9 mouse cellular contexts compared by ENCODE assay signal in genomic region chr8:121871833-121872440, GRCm38 (mm10). TPM values are rescaled to one million over a fixed set of nuclear protein-coding genes. Genes with fewer than 3 reads are reported as not detected.
A peak's percentile ranks its signal among the peaks of the same experiment; 100 is the strongest.
DNase-seq lines count a peak whose midpoint lies in the region; ATAC-seq and TF ChIP-seq lines count a peak whose summit lies in the region.
"Had no signal": no experiment of that assay in that cellular context is flagged by ENCODE, and none has a peak within 500 bp of the region (broad histone marks: within the 10 kb centered on the region; RNA-seq: fewer than 3 reads in every experiment).

No protein-coding gene starts in this region.

- peaks cover 9% of the 10 kb centered on the region; the same call in 1 of the 2 replicates for H3K27me3 ChIP-seq in heart, embryonic 15.5 days
- H3K27me3 ChIP-seq in heart, adult 2 months (ENCODE audit: control insufficient read depth, insufficient read depth, low read length): no peaks in the 10 kb centered on the region
- no peaks in the 10 kb centered on the region for H3K27me3 ChIP-seq in intestine, embryonic 16.5 days (replicated peaks; ENCODE audit: control insufficient read depth, insufficient read depth, low read length)
- H3K27me3 ChIP-seq in cerebellum, adult 2 months (ENCODE audit: control insufficient read depth, insufficient read depth, low read length): no peaks in the 10 kb centered on the region

- peak; percentile 25; the same call in 1 of the 2 replicates for ATAC-seq in heart, embryonic 15.5 days (replicated peaks; ENCODE audit: insufficient number of reproducible peaks, insufficient read depth, low FRiP score, low read depth)
- ATAC-seq in intestine, embryonic 16.5 days: peak; percentile 82

- H3K79me2 ChIP-seq in heart, adult 2 months (replicated peaks; ENCODE audit: control insufficient read depth, insufficient read depth, low read length): no peaks in the 10 kb centered on the region

- TF ChIP-seq POLR2A in heart, adult 2 months (IDR thresholded peaks at IDR 0.05; ENCODE audit: insufficient read depth, low read depth, low read length): no peak
- TF ChIP-seq POLR2A in cerebellum, adult 2 months (IDR thresholded peaks at IDR 0.05; ENCODE audit: borderline replicate concordance, insufficient read depth, low read length): no peak

- H3K4me3 ChIP-seq in heart, embryonic 15.5 days: no peak overlapping the region
- no peak overlapping the region for H3K4me3 ChIP-seq in heart, adult 2 months
- H3K4me3 ChIP-seq in intestine, embryonic 16.5 days (ENCODE audit: low read length): no peak overlapping the region
- H3K4me3 ChIP-seq in layer of hippocampus, adult 2 months: no peak overlapping the region
- no peak overlapping the region for H3K4me3 ChIP-seq in cerebellum, adult 2 months (replicated peaks; ENCODE audit: insufficient read depth, low read depth, low read length)
- H3K4me3 ChIP-seq in gastrocnemius, adult 2 months: no peak overlapping the region

- WGBS in heart, embryonic 15.5 days: 10% methylated on average over 10 of the region's 10 CpGs
- 21% methylated on average over 10 of the region's 10 CpGs for WGBS in heart, adult 2 months
- 18% methylated on average over 10 of the region's 10 CpGs for WGBS in intestine, embryonic 16.5 days
- 36% methylated on average over 10 of the region's 10 CpGs for WGBS in cerebellum, adult 2 months

- peak overlapping the region; percentile 15 for H3K4me2 ChIP-seq in heart, embryonic 15.5 days
- H3K4me2 ChIP-seq in intestine, embryonic 16.5 days (ENCODE audit: low read depth, low read length): peak overlapping the region; percentile 32

- H3K9ac ChIP-seq in heart, embryonic 15.5 days: 0 out of 2 replicates have a peak overlapping the region, but pooled peaks have one; percentile 16
- no peak overlapping the region for H3K9ac ChIP-seq in heart, adult 2 months (ENCODE audit: low read depth, low read length)
- H3K9ac ChIP-seq in intestine, embryonic 16.5 days (ENCODE audit: low read depth, low read length): peak overlapping the region; percentile 55

- H3K36me3 ChIP-seq in heart, embryonic 15.5 days: no peaks in the 10 kb centered on the region
- no peaks in the 10 kb centered on the region for H3K36me3 ChIP-seq in heart, adult 2 months (ENCODE audit: control insufficient read depth, insufficient read depth, low read length)
- H3K36me3 ChIP-seq in intestine, embryonic 16.5 days (ENCODE audit: control insufficient read depth, insufficient read depth, low read length): no peaks in the 10 kb centered on the region

- intact Hi-C loops in heart, adult 2 months (cut with DNase I): loop anchor here (5.0 kb wide), 1 partner anchor 55 kb away; no protein-coding TSS in a partner anchor
- intact Hi-C loops in gastrocnemius, adult 2 months (cut with DNase I): no loop called here

- TF ChIP-seq CTCF in heart, adult 2 months (IDR thresholded peaks at IDR 0.05): no peak
- no peak for TF ChIP-seq CTCF in layer of hippocampus, adult 2 months (conservative IDR thresholded peaks at IDR 0.05)
- TF ChIP-seq CTCF in cerebellum, adult 2 months (IDR thresholded peaks at IDR 0.05; ENCODE audit: borderline replicate concordance, insufficient read depth, low read depth, low read length): no peak
- TF ChIP-seq CTCF in gastrocnemius, adult 2 months (IDR thresholded peaks at IDR 0.05): no peak

- no peak for DNase-seq in heart, adult 2 months
- peak; percentile 24 for DNase-seq in urinary bladder, postnatal 14 days (ENCODE audit: low spot score)
- DNase-seq in urinary bladder, adult 2 months (ENCODE audit: low spot score): no peak
- no peak for DNase-seq in layer of hippocampus, adult 2 months (ENCODE audit: low spot score in 2 of 2)
- DNase-seq in cerebellum, adult 2 months: no peak
- DNase-seq in gastrocnemius, adult 2 months: no peak
- DNase-seq: lung, postnatal 10 days had no signal

- no peaks in the 10 kb centered on the region for H3K9me3 ChIP-seq in heart, embryonic 15.5 days (replicated peaks)
- H3K9me3 ChIP-seq in intestine, embryonic 16.5 days (ENCODE audit: control insufficient read depth, low read length): no peaks in the 10 kb centered on the region

- H3K4me1 ChIP-seq in heart, embryonic 15.5 days (replicated peaks): peaks cover 29% of the 10 kb centered on the region
- H3K4me1 ChIP-seq in heart, adult 2 months (ENCODE audit: control insufficient read depth, insufficient read depth, low read length): peaks cover 6% of the 10 kb centered on the region
- peaks cover 24% of the 10 kb centered on the region for H3K4me1 ChIP-seq in intestine, embryonic 16.5 days (ENCODE audit: control insufficient read depth, insufficient read depth, low read length)
- no peaks in the 10 kb centered on the region for H3K4me1 ChIP-seq in cerebellum, adult 2 months (ENCODE audit: control insufficient read depth, insufficient read depth, low read length)

- TF ChIP-seq EP300 in heart, adult 2 months (IDR thresholded peaks at IDR 0.05; ENCODE audit: insufficient read depth, low read depth, low read length): no peak

- no peak overlapping the region for H3K27ac ChIP-seq in heart, embryonic 15.5 days
- H3K27ac ChIP-seq in heart, adult 2 months: no peak overlapping the region
- peak overlapping the region; percentile 51 for H3K27ac ChIP-seq in intestine, embryonic 16.5 days (ENCODE audit: low read length)
- no peak overlapping the region for H3K27ac ChIP-seq in layer of hippocampus, adult 2 months
- H3K27ac ChIP-seq in cerebellum, adult 2 months (ENCODE audit: insufficient read depth, low read length): no peak overlapping the region
- H3K27ac ChIP-seq in gastrocnemius, adult 2 months: no peak overlapping the region

RNA-seq across cellular contexts. Expression of gene Slc7a5, which starts 35.6 kb away (rescaled TPM):
- polyA plus RNA-seq in heart, embryonic 15.5 days (2015; fragmentation: Nextera tagmentation; extraction: Ambion mirVana): 12.0 and 17.4 TPM in 2 replicates
- total RNA-seq in heart, adult 2 months (2021): 1 to 10 TPM; 3.1 to 4.6 TPM
- polyA plus RNA-seq in heart, adult 2 months (2012; rRNA removed): 5.0 and 5.2 TPM in 2 replicates
- 11.0 and 14.1 TPM in 2 replicates for polyA plus RNA-seq in urinary bladder, adult 2 months (2012; rRNA removed)
- polyA plus RNA-seq in intestine, embryonic 16.5 days (2015; fragmentation: Nextera tagmentation; extraction: Ambion mirVana): 11.6 and 12.5 TPM in 2 replicates
- 10 to 100 TPM; 66.5 to 68.7 TPM for total RNA-seq in layer of hippocampus, adult 2 months (2021)
- polyA plus RNA-seq in cerebellum, adult 2 months (2012; rRNA removed): 70.7 and 78.0 TPM in 2 replicates
- 1 to 10 TPM; 1.0 to 1.3 TPM for total RNA-seq in gastrocnemius, adult 2 months (2021)

RNA-seq across cellular contexts. Expression of gene Klhdc4, which starts 42.6 kb away (rescaled TPM):
- polyA plus RNA-seq in heart, embryonic 15.5 days (2015; fragmentation: Nextera tagmentation; extraction: Ambion mirVana): 18.7 and 27.6 TPM in 2 replicates
- total RNA-seq in heart, adult 2 months (2021): 10 to 100 TPM; 11.2 to 12.6 TPM
- polyA plus RNA-seq in heart, adult 2 months (2012; rRNA removed): 9.6 and 11.0 TPM in 2 replicates
- 19.7 and 20.5 TPM in 2 replicates for polyA plus RNA-seq in urinary bladder, adult 2 months (2012; rRNA removed)
- polyA plus RNA-seq in intestine, embryonic 16.5 days (2015; fragmentation: Nextera tagmentation; extraction: Ambion mirVana): 35.5 and 38.8 TPM in 2 replicates
- 10 to 100 TPM; 28.5 to 36.2 TPM for total RNA-seq in layer of hippocampus, adult 2 months (2021)
- polyA plus RNA-seq in cerebellum, adult 2 months (2012; rRNA removed): 43.6 and 47.1 TPM in 2 replicates
- total RNA-seq in gastrocnemius, adult 2 months (2021): 10 to 100 TPM; 10.1 to 13.7 TPM
